Mouse (Mus musculus) retina, postnatal 1 day (tissue): Measurements from ENCODE around the gene Abcg1.

ENCODE experiments used
- DNase-seq: peaks from one replicate; pipeline ENCODE4 v3.0.0-alpha.2; 2012

Abcg1 gene

DNA sequence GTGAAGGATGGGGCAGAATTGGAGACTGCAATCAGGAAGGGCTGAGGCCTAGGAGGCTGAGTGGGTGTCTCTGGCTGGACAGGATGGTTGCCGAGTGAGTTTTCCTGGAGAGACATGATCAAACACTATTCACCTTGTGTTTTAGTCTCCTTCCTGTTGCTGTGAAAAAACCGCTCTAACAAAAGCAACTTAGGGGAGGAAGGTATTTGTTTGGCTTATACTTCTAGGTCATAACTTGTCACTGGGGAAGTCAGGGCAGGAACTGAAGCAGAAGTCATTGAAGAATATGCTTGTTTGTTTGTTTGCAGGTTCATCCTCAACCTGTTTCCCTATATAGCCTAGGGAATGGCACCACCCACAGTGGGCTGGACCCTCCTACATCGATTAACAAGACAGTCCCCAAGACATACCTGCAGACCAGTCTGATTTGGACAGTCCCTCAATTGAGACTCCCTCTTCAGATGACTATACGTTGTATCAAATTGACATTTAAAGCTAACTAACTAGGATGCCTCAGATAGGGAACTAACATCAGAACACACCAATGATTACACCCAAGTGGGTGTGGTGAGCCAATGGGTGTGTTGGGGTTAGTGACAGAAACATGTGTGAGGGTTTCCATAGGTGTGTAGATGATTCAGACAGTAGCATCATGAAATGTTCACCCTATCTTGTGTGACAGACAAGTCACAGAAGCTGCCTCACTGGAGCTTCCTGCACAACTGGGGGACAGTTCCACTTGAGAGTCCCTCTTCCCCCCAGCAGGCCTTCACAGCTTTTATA, 25.0 kb downstream of the Abcg1 start:
- DNase-seq, result no peak

DNA sequence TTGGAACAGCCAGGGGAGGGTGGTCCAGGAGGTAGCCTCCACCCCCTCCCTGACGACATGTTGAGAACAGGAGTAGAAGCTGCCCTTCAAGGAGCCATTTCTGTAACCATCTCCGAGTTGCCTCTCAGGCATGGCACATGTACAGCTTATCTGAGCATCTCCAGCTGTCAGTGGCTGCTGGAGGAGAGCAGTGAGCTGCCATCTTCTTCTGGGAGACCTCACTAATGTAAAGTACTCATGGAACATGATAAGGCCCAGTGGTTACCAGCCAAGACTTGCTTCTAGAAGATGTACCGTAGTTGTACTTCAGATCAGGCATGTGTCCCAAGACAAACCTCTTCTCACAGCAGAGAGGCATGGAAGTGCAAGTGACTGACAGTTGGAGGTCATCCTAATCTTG, 28.0 kb downstream of the Abcg1 start:
- DNase-seq, result no peak

DNA sequence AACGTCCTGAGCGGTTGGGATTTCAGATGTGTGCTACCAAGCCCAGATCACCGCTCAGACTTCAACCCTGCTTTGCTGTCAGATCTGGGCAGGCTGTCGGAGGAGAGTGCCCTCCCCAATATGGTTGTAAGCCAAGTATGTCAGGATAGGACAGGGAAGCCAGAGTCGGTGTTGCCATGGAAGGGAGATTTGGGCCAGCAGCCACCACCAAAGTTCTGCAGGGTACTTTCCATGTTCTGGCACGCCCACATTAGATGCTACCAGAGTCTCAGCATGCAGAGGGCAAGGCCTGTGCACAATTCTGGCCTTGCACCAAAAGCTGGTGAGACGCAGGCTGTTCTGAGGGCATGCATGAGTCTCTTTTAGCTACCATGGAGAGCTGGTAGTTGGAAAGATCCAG, 28.7 kb downstream of the Abcg1 start:
- no peak for DNase-seq

DNA sequence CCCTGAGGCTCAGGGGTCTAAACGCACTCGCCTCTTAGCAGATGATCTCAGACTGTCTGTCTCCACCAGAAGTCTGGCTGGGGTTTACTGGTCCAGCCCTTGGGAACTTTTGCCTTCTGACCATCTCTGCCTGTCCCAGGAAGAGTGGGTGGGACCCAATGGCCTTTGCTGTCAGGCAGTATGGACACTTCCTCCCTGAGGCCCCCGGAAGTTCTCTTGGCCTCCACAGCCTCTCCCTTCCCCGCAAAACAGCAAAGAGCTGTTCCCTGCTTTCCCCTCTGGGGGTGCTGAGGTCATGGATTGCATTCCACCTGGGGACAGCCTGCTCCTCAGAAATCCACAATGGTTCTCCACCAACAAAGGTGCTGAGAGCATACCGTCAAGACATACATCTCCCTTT, 31.2 kb downstream of the Abcg1 start:
- DNase-seq, result no peak

DNA sequence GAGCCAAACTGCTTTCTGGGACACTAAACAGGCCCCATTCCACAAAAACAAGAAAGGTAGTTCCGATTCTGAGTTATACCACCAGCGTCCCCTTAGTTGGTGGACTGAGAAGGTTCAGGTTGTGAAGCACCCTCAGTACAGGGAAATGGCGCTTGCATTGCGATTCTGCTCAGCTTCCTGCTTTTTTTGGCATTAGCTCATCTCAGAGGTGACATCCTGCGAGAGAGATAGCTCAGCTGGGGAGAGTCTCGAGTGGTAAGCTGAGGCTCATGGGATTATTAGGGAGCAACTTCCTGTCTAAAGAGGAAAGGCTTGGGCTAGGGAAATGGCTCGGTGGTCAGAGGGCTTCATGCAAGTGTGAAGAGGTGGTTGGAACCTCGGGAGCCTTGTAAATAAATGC, 32.4 kb downstream of the Abcg1 start:
- DNase-seq, result no peak

DNA sequence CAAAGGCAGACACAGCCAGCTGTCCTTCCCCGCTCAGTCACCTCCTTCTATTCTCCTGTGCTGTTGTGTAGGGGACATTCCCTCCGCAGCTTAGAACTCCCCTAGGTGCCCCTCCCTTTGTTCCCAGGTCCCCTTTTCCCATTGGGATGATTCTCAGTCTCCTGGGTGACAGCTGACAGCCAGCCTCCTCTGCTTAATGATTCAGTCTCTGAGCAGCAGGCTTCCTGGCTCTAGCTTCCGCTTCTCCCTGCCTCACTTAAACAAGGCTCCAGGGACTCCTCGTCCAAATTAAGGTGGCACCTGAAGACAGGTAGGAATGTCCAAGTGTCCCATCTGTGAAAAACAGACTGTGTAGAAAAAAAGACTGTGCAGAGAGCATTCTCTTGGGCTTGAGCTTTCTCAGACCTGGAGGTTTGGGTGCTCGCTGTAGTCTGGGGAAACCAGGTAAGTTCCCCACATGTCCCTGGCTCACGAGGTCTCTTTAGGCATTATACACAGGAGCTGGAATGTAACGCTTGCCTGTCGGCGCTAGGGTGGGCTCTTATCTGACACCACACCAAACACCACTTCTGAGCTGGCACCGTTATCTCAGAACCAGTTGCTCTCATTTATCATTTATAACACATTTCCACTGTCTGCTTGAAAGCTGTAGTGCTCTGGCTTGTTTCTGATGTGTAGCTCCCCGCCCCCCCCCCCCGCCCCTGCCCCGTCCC, 33.7 kb downstream of the Abcg1 start:
- no peak for DNase-seq

DNA sequence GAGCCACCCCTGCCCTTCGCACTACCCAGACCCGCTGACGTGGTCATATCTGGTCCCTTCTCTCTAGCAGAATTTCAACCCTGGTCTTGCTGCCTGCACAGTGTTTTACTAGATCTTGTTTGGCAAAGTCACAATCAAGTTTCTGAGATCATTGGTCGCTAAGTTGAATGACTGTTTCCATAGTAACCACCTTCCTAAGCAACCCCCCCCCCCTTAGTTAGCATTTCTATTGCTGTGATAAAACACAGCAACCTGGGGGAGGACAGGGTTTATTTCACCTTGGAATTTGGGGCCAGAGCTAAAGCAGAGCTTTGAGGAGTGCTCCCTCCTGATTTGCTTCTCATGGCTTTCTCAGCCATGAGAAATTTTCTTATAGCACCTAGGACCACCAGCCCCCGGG, 37.3 kb downstream of the Abcg1 start:
- no peak for DNase-seq

DNA sequence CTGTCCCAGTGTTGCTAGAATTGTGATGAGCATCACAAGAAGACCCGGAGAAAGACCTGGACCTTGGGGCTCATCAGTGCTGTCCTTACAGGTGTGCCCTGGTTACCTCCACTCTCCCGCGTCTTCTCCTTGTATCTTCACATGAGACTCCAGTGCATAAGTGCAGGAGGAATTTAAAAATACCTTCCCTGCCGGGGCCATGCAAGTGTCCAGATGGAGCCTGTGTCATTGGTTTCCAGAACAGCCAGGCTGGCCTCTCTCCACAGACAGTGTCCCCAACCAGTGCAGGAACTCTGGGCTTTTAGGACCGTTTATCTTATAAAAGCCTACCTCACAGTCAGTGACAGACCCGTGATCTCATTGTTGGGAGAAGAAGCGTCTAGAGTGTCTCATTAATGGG, 38.1 kb downstream of the Abcg1 start:
- no peak for DNase-seq

DNA sequence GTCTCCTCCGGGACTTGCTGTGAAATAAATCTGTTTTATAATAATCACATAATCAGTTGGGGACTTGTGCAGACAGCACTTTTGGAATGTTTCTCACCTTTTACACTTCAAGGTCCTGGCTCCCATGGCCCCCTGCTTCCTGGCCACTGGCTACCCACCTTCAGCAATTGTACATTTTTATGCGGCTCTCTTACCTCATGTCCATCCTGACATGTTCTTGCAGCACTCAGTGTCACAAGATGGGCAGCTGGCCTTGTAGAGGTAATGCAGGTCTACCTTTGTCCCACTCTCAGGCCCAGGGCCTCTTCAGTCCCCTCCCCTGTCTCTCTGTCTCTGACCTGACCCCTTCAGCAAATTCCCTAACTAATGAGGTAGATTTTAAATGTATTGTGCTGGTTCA, 39.4 kb downstream of the Abcg1 start:
- DNase-seq, result no peak

DNA sequence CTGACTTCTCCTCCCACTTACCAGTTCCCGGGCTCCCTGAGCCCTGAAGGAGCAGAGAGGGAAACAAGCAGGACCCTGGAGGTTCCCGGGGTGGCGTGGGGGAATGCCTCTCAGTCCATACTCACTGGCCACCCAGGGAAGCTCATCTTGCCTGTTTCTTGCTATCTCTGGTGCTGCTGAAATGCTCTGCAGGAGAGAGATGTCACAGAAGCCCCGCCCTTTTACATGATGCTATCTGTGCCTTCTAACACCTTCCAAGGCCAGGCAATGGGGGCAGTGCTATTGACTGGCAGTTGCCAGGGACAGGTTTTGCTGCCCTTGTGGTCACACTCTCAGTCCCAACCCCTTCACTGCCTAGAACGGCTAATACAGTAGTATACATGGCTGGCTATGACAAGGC, 41.3 kb downstream of the Abcg1 start:
- DNase-seq, result no peak

DNA sequence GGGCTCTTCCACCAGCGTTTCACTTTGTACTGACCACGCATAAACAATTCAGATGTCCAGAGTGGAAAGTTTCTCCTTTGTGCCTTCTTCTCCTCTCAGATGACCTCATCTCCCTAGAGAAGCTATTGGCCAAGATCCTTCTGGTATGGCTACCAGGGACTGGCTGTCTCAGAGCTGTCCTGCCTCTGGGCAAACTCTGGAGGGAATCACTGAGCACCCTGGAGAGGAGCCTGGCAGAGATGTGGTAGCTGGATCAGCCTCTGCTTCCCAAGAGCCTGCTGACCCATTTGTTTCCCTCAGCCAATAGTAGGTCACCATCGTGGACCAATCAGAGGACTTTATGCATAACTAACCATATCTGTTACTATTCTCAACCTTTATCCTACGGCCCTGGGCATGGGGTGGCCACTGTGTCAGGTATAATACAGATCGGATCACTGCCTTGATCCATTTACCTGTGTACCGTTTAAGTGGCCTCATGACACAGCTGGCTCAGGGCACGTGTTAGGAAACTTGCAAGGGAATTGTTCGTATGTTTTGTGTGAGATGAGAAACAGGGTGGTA, 45.6 kb downstream of the Abcg1 start:
- DNase-seq, result no peak

DNA sequence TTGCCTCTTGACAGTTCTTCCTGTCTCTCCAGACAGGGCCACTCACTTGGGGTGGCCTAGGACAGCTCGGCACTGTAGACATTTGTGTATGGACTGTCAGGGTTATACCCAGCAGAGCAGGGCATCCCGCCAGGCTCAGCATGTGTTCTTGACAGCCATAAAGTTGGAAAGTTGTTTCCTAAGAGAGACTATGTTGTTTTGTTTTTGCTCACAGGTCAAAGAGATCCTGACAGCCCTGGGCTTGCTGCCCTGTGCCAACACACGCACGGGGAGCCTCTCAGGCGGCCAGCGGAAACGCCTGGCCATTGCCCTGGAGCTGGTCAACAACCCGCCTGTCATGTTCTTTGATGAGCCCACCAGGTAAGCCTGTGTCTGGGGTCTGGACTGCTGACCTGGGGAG, 46.3 kb downstream of the Abcg1 start:
- DNase-seq, result no peak

DNA sequence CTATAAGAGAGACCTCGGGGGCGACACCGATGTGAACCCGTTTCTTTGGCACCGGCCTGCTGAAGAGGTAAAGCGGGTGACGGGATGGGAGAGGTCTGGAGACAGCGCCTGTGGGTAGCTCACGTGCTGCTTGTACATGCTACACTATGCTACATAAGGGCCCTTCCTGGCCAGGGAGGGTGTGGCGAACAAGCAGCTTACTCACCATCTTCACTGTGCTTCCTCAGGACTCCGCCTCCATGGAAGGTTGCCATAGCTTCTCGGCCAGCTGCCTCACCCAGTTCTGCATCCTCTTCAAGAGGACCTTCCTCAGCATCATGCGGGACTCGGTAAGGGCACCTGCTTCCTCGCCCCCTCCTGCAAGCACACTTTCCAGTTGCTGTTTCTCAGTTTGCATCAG, 50.9 kb downstream of the Abcg1 start:
- DNase-seq, result no peak

DNA sequence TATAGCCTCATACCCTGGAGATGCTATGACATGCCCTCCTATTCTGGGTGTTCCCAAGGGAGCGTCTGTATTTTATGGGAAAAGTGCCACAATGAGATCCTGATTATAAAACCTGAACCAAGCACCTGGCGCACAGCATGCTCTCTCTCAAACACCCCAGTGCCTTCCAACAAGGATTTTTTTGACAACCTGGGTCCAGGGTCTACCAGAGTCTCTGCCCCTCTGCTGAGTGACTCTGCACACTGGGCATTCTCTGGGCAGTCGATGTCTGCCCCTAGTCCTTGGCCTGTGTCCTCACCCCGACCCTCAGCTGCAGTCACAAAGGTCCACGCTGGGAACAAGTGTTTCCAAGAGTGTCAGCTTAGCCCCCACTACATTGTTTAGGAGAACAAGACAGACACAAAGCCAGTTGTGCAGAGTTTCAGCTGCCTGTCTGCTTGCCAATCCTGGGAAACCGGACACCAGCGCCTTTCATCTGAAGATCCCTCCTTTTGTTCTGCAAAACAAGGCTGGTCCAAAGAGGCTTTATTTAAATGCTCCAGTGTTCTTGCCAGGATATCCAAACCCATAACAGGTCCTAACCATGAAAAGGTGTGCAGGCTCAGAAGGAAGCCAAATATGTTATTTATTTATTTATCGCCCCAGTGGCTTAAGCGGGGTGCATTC, 55.8 kb downstream of the Abcg1 start:
- no peak for DNase-seq

DNA sequence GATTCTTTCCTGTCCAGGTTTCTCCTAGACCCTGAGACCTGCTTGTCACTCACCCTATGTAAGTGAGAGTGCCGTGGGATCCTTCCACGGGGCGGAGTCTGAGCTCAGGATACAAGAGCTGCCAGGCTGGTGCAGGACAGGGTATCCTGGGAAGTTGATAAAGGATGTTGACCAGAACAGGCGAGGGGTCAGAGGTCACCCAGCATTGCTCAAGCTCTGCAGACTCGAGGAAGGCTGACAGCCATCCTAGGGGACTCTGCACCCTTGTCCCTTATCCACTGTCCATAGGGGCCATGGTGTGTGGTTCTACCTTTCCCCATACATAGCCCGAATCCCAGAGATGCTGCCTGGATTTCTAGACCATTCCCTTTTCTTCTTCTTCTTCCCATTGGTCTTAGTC, 58.6 kb downstream of the Abcg1 start:
- no peak for DNase-seq

DNA sequence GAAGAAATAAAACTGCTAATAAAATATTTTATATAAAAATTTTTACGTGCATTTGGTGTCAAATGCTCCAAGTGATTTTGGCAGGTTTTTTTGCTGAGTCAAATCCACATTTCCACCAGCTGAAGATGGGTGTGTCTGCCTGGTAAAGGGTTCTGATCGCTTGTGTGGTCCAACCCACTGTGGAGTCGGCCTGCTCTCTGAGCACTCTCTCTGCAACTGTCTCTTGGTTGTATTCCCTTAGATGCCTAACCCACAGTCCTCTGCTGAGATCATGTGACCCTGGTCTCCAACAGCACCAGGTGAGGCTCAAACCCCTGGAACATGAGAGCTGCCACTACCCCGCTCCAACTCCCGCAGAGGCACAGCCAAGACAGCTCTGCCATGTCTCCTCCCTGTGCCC, 60.5 kb downstream of the Abcg1 start:
- no peak for DNase-seq

DNA sequence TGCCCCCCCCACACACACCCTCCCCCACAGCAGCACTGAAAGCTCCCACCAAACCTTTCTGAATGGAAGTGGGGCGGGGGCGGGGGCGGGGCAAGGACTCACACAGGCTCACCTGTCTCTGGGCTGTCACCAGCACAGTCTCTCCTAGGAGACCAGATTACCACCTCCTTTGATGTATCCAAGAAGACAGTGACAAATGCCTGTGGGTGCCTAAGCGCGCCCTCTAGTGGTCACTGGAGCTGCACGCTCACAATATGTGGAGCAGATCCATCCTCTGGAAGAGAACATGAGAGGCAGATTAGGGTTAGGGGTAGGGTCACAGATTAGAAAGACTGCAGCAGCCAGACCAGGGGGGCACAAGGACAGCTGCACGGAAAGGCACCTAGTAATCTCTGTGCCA, 62.0 kb downstream of the Abcg1 start:
- peak; percentile 86 for DNase-seq

DNA sequence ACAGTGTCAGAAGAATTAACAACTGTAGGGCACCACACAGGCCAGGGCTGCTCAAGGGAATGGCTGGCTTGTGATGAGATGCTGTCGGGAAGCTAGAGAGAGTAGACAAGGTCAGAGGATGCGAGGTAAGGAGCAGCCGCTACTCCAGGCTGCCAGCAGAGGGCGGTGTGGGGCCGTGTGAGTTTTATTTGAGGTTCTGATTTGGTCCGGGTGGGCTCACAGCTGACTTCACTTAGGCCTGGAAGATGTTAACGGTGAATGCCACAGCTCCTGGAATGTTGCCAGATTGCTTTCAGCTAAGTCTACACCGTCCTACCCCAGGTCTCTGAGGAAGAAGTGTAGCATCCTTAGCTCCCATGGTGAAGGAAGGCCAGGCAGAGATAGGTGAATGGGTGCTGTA, 64.5 kb downstream of the Abcg1 start:
- peak; percentile 79 for DNase-seq

DNA sequence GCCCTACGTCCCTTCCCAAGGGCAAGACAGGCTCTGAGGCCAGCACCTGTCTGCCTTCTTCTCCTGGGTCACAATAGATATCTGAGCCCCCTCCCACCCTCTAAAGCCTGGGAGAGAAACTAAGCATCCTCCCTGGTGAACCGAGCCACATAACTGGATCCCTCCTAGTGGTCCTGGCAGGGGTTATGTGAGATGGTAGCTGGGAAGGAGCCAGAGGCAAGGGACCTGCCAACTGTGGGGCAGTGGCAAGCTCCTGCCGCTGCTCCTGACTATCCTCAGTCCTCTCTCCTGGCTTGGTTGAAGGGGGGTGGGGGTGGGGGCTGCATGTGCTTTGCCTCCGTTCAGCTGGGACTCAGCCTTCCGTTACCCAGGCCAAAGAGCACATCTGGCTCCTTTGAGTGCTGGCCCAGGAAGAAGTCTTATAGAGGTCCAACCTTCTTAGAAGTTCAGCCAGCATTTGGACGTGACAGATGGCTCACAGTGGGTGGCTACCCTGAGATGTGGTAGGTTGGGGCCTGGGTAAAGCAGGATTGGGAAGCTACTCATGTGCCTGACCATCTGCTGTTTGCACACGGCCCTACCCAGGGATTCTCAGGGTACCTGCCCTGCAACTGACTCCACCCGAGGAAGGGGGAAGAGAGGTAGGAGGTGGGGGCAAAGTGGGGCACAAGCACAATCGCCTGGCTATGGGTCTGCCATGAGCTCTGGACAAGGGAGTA, 68.2 kb downstream of the Abcg1 start:
- peak; percentile 79 for DNase-seq

DNA sequence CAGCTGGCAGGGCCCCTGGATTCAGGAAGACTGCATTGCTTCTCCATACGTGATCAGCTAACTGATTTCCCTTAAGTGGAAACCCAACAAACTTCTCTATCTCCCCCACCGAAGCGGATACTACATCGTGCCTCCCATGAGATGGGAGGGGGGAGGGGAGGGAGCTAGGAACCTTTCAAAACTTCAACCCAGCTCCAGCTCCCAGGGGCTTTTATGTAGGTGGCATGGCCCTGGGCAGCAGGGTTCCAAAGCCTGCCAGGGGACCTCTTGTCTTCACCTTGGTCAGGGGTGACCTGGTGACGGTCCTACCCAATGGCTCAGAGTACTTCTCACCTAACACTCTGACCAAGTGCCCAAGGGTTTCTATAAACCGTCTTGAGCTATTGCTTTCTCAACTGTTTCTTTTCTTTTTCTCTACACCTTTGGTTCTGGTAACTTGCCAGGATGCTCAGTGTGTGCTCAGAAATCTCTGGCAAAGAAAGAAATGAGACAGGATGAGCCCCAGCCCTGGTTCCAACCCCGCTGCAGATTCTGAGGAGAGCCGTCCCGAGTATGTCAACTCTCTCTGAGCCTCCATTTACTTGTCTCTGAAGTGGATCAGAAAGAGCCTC, 71.3 kb downstream of the Abcg1 start:
- no peak for DNase-seq

DNA sequence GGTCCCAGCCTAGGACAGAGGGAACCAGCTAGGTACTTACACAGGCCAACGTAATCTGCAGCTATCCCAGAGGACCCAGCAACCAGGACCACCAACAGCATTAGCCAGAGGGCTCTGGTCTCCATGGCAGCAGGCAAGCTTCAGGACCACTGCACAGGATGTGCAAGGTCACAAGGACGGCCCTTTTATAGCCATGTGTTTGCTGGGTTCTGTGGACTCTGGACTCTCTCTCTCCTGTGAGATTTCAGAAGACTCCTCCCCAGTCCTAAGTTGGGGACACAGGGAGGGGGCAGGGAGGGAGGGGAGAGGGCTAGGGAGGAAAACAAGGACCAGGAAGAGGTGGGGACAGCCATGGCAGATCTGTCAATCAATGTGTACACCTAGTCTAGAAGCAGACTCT, 72.0 kb downstream of the Abcg1 start, which contains the start of gene Tff3:
Gene Tff3, minus strand, starts transcription at position 195 of the 400 bp plus-strand sequence.
- DNase-seq, result peak; percentile 23

DNA sequence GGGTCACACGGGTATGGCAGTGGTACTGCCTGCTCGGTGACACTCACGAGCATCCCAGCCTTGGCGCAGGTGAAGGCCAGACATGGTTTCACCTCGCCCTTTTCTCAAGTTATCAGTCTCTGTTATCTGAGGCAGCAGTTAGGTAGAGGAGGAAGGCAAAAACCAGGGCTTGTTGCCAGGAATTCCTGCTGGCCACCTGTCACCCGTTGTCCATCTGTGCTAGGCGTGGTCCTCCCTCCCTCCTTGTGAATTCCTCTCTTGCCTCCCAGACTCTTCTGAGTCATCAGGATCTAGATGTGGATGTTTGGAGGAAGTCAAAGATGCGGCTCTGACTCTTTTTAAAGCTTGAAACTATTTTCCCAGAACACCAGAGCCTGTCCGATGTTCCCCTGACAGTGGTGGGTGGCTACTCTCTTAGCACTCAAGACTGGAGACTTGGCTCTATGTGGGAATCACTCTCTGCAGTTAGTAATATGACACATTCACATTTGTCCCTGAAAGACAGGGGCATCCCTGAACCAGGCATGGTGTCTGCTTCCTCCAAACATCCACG, 73.9 kb downstream of the Abcg1 start:
- DNase-seq, result no peak
